Mouse (Mus musculus) lung, postnatal 36 days (tissue): ENCODE data around the gene Gm11492.

Source experiments
- DNase-seq: peaks from one replicate; pipeline ENCODE4 v3.0.0; 2022; ENCODE audit warnings: mixed read lengths

Gene Gm11492

GRCm38 (mm10) chr11:87602234-87602633 lies 35.8 kb downstream of the Gm11492 start:
- DNase-seq, result no peak

- no peak for DNase-seq
Measured at GRCm38 (mm10) chr11:87603571-87603970, 37.1 kb downstream of the Gm11492 start.

- peak; percentile 52 for DNase-seq
Measured at GRCm38 (mm10) chr11:87609264-87609663, 42.8 kb downstream of the Gm11492 start.

- DNase-seq, result no peak
Measured at GRCm38 (mm10) chr11:87611547-87611946, 45.1 kb downstream of the Gm11492 start.

GRCm38 (mm10) chr11:87613972-87614371 lies 47.5 kb downstream of the Gm11492 start:
- no peak for DNase-seq

- no peak for DNase-seq
Measured at GRCm38 (mm10) chr11:87615551-87615950, 49.1 kb downstream of the Gm11492 start.

- no peak for DNase-seq
Measured at GRCm38 (mm10) chr11:87615952-87616351, 49.5 kb downstream of the Gm11492 start.

GRCm38 (mm10) chr11:87616790-87617474 lies 50.5 kb downstream of the Gm11492 start, which contains the start of gene Hsf5:
Gene Hsf5 (plus strand): TSS chr11:87617164.
- no peak for DNase-seq

- DNase-seq, result no peak
Measured at GRCm38 (mm10) chr11:87617606-87618005, 51.2 kb downstream of the Gm11492 start.
